Mouse (Mus musculus) stomach, adult 2 months (tissue): ENCODE measurements around the gene Phf20. TPM values are rescaled to one million over a fixed set of nuclear protein-coding genes. Genes with fewer than 3 reads are reported as not detected.

ENCODE experiments used
- polyA plus RNA-seq: library from polyadenylated mRNA; depleted of rRNA; stranded (reverse); fragments of >200 nt; gene quantifications from 2 replicates; pipeline ENCODE4 v1.2.3, GENCODE M21; 2012; rRNA removed

Phf20 gene
- 2.2 and 3.5 TPM in 2 replicates for polyA plus RNA-seq

GRCm38 (mm10) chr2:156196302-156197128, at the start of gene Phf20:
TSS of gene Phf20 (plus strand) at chr2:156196466.

GRCm38 (mm10) chr2:156180094-156180821, 16.0 kb upstream of the Phf20 start, which contains the start of gene Rbm39:
TSS of gene Rbm39 (minus strand) at chr2:156180238.

GRCm38 (mm10) chr2:156312297-156312897, 116.1 kb downstream of the Phf20 start, which contains the start of the genes Cnbd2 and Scand1:
TSS of gene Cnbd2 (plus strand) at chr2:156312299.
TSS of gene Scand1 (minus strand) at chr2:156312704.

Other genes starting within 250 kb of the Phf20 start
- 1.7 and 1.9 TPM in 2 replicates for gene Cep250, start 240.0 kb upstream of the Phf20 start, polyA plus RNA-seq
- gene 6430550D23Rik, start 188.5 kb upstream of the Phf20 start, polyA plus RNA-seq: 0.34 and 0.77 TPM in 2 replicates
- 112 and 123 TPM in 2 replicates for gene Ergic3, start 188.4 kb upstream of the Phf20 start, polyA plus RNA-seq
- 52.4 and 63.6 TPM in 2 replicates for gene Fer1l4, start 143.5 kb upstream of the Phf20 start, polyA plus RNA-seq
- 2.2 and 2.8 TPM in 2 replicates for gene Spag4, start 131.3 kb upstream of the Phf20 start, polyA plus RNA-seq
- gene Cpne1, start 84.5 kb upstream of the Phf20 start, polyA plus RNA-seq: 27.6 and 30.8 TPM in 2 replicates
- gene Rbm12, start 84.5 kb upstream of the Phf20 start, polyA plus RNA-seq: 1.9 and 2.9 TPM in 2 replicates
- gene Gm28036, start 69.4 kb upstream of the Phf20 start, polyA plus RNA-seq: 0.05 TPM in 1 of 2 replicates, not detected in the other
- gene Romo1, start 52.4 kb upstream of the Phf20 start, polyA plus RNA-seq: 122 and 216 TPM in 2 replicates
- gene Nfs1, start 52.3 kb upstream of the Phf20 start, polyA plus RNA-seq: 27.7 and 34.3 TPM in 2 replicates
- 18.8 and 20.8 TPM in 2 replicates for gene Rbm39, start 16.2 kb upstream of the Phf20 start, polyA plus RNA-seq
- 0.14 and 0.21 TPM in 2 replicates for gene Cnbd2, start 115.8 kb downstream of the Phf20 start, polyA plus RNA-seq
- 195 and 589 TPM in 2 replicates for gene Scand1, start 116.2 kb downstream of the Phf20 start, polyA plus RNA-seq
- 15.4 and 17.8 TPM in 2 replicates for gene Epb41l1, start 224.4 kb downstream of the Phf20 start, polyA plus RNA-seq